8 mouse cellular contexts compared by ENCODE assay signal in genomic region chr7:78846066-78846716, GRCm38 (mm10). TPM values are rescaled to one million over a fixed set of nuclear protein-coding genes. Genes with fewer than 3 reads are reported as not detected.
DNase-seq lines count a peak whose midpoint lies in the region; ATAC-seq lines count a peak whose summit lies in the region.

No protein-coding gene starts in this region.

- peaks cover 6% of the 10 kb centered on the region; the same call in 1 of the 2 replicates for H3K4me1 ChIP-seq in heart, embryonic 11.5 days (ENCODE audit: control insufficient read depth, insufficient read depth, low read length)
- peaks cover 9% of the 10 kb centered on the region for H3K4me1 ChIP-seq in heart, embryonic 16.5 days (ENCODE audit: control insufficient read depth, insufficient read depth, low read length)

- H3K36me3 ChIP-seq in heart, embryonic 11.5 days (ENCODE audit: control insufficient read depth, insufficient read depth, low read length) = peaks cover 12% of the 10 kb centered on the region
- peaks cover 21% of the 10 kb centered on the region for H3K36me3 ChIP-seq in heart, embryonic 16.5 days (ENCODE audit: control insufficient read depth, insufficient read depth)

- peak overlapping the region; percentile 88 for H3K4me3 ChIP-seq in heart, embryonic 11.5 days (ENCODE audit: low read depth, low read length)
- peak overlapping the region; percentile 79 for H3K4me3 ChIP-seq in heart, embryonic 16.5 days (ENCODE audit: low read length)

- no peaks in the 10 kb centered on the region for H3K9me3 ChIP-seq in heart, embryonic 11.5 days (replicated peaks; ENCODE audit: control insufficient read depth, low read length)
- H3K9me3 ChIP-seq in heart, embryonic 16.5 days (replicated peaks; ENCODE audit: control insufficient read depth, low read length) = no peaks in the 10 kb centered on the region

- ATAC-seq in heart, embryonic 11.5 days (replicated peaks; ENCODE audit: insufficient number of reproducible peaks, low FRiP score, low TSS enrichment) = no peak
- no peak for ATAC-seq in heart, embryonic 16.5 days (replicated peaks; ENCODE audit: extremely low read depth, insufficient read depth, low FRiP score)
- ATAC-seq in megakaryocyte progenitor cell, adult 5-6 weeks (replicated peaks; ENCODE audit: poor library complexity) = peak; percentile 37

- H3K27me3 ChIP-seq in heart, embryonic 11.5 days (ENCODE audit: control insufficient read depth, insufficient read depth, low read length) = no peaks in the 10 kb centered on the region
- no peaks in the 10 kb centered on the region for H3K27me3 ChIP-seq in heart, embryonic 16.5 days (ENCODE audit: control insufficient read depth, insufficient read depth, low read length)

- H3K27ac ChIP-seq in heart, embryonic 11.5 days (ENCODE audit: low read depth, low read length) = no peak overlapping the region
- H3K27ac ChIP-seq in heart, embryonic 16.5 days (ENCODE audit: low read length) = peak overlapping the region; percentile 69

- no peak for DNase-seq in heart, adult 8-10 months (ENCODE audit: low spot score)
- DNase-seq in MN1 (ENCODE audit: low spot score) = peak; percentile 36
- no peak for DNase-seq in retina, postnatal 1 day
- no peak for DNase-seq in right cerebral cortex, adult 2 months (ENCODE audit: low spot score in 2 of 2)
- DNase-seq in layer of hippocampus, adult 18-20 months (ENCODE audit: low spot score in 2 of 2) = no peak

- WGBS in heart, embryonic 11.5 days (ENCODE audit: insufficient replicate concordance) = 33% methylated on average over 12 of the region's 12 CpGs
- WGBS in heart, embryonic 16.5 days = 42% methylated on average over 12 of the region's 12 CpGs

- H3K9ac ChIP-seq in heart, embryonic 11.5 days (ENCODE audit: low read depth, low read length) = peak overlapping the region; percentile 92
- peak overlapping the region; percentile 88 for H3K9ac ChIP-seq in heart, embryonic 16.5 days (ENCODE audit: low read length)

- peak overlapping the region; percentile 65 for H3K4me2 ChIP-seq in heart, embryonic 11.5 days
- peak overlapping the region; percentile 85 for H3K4me2 ChIP-seq in heart, embryonic 16.5 days (ENCODE audit: low read depth, low read length)

RNA-seq across cellular contexts. Expression of gene Det1, which starts 0.9 kb away (rescaled TPM):
- polyA plus RNA-seq in heart, embryonic 11.5 days (2014; fragmentation: Nextera tagmentation; extraction: Ambion mirVana) = 12.1 and 12.5 TPM in 2 replicates
- 10 to 100 TPM; 13.5 to 16.7 (median 15.1) TPM for total RNA-seq in heart, adult 8-10 months (2022)
- 13.5 and 14.2 TPM in 2 replicates for polyA plus RNA-seq in heart, embryonic 16.5 days (2015; fragmentation: Nextera tagmentation; extraction: Ambion mirVana)
- 16.1 and 19.3 TPM in 2 replicates for total RNA-seq in megakaryocyte progenitor cell, adult 5-6 weeks (2015)
- 14.0 and 15.5 TPM in 2 replicates for total RNA-seq in megakaryocyte progenitor cell, adult 5-6 weeks (2017)
- total RNA-seq in layer of hippocampus, adult 18-20 months (2021) = 1 to 10 TPM; 6.3 to 7.6 TPM

RNA-seq across cellular contexts. Expression of gene Aen, which starts 49.5 kb away (rescaled TPM):
- polyA plus RNA-seq in heart, embryonic 11.5 days (2014; fragmentation: Nextera tagmentation; extraction: Ambion mirVana) = 27.5 and 33.8 TPM in 2 replicates
- total RNA-seq in heart, adult 8-10 months (2022) = 10 to 100 TPM; 32.7 to 39.3 (median 35.5) TPM
- polyA plus RNA-seq in heart, embryonic 16.5 days (2015; fragmentation: Nextera tagmentation; extraction: Ambion mirVana) = 31.4 and 34.8 TPM in 2 replicates
- total RNA-seq in megakaryocyte progenitor cell, adult 5-6 weeks (2015) = 14.8 and 15.1 TPM in 2 replicates
- total RNA-seq in megakaryocyte progenitor cell, adult 5-6 weeks (2017) = 39.7 and 46.6 TPM in 2 replicates
- 10 to 100 TPM; 21.5 to 24.1 TPM for total RNA-seq in layer of hippocampus, adult 18-20 months (2021)
